Mouse (Mus musculus): ENCODE data around the gene Hecw2.

- no peak for TF ChIP-seq CTCF (IDR thresholded peaks at IDR 0.05; ENCODE audit: low read depth, low read length)
- no peak for TF ChIP-seq POLR2A (IDR thresholded peaks at IDR 0.05; ENCODE audit: borderline replicate concordance, low read depth, low read length)
Observed at GRCm38 (mm10) chr1:53775545-53775944, 419.4 kb downstream of the Hecw2 start.
